Mouse (Mus musculus) heart, embryonic 10.5 days (tissue): ENCODE results near the gene Scd4. TPM values are rescaled to one million over a fixed set of nuclear protein-coding genes. Genes with fewer than 3 reads are reported as not detected.

Experiments
- DNase-seq: peaks from one replicate; pipeline ENCODE4 v3.0.0-alpha.2; 2017; ENCODE audit warnings: low spot score
- H3K27ac ChIP-seq: fragments of 300-500 bp; sonication (generic); 2 replicates; pipeline ENCODE4 v1.5.1; 2016; ENCODE audit warnings: mild to moderate bottlenecking
- H3K27me3 ChIP-seq: fragments of 300-500 bp; sonication (generic); 2 replicates; pipeline ENCODE4 v1.6.1; 2016; ENCODE audit warnings: mild to moderate bottlenecking; ENCODE audit not compliant: poor library complexity, insufficient read depth, severe bottlenecking
- H3K36me3 ChIP-seq: fragments of 300-500 bp; sonication (generic); 2 replicates; pipeline ENCODE4 v1.6.1; 2016; ENCODE audit warnings: mild to moderate bottlenecking, moderate library complexity
- H3K4me1 ChIP-seq: fragments of 300-500 bp; sonication (generic); 2 replicates; pipeline ENCODE4 v1.6.1; 2016; ENCODE audit warnings: mild to moderate bottlenecking
- H3K4me3 ChIP-seq: fragments of 300-500 bp; sonication (generic); 2 replicates; pipeline ENCODE4 v1.5.1; 2016; ENCODE audit warnings: mild to moderate bottlenecking, moderate library complexity
- H3K9me3 ChIP-seq: fragments of 300-500 bp; sonication (generic); 2 replicates; pipeline ENCODE4 v1.6.1; 2016; ENCODE audit warnings: mild to moderate bottlenecking, moderate library complexity
- WGBS: fragments of 180-500 bp; shearing (Covaris S2); methylation state at CpG from one replicate; pipeline ENCODE4 v1.1.7; 2016; 5-methylcytosine and 5-hydroxymethylcytosine counted together
- polyA plus RNA-seq: library from polyadenylated mRNA; unstranded; fragments of >200 nt; fragmentation: Nextera tagmentation; extraction: Ambion mirVana; gene quantifications from 2 replicates; pipeline ENCODE4 v1.2.1, GENCODE M21; 2016

Gene Scd4
- polyA plus RNA-seq, result 0.06 and 0.16 TPM in 2 replicates

GRCm38 (mm10) chr19:44332833-44333623, at the start of gene Scd4:
TSS of gene Scd4 (plus strand) at chr19:44333092.
- peaks cover 19% of the 10 kb centered on the region for H3K4me1 ChIP-seq
- 73% methylated on average over 10 of the region's 10 CpGs for WGBS
- H3K27me3 ChIP-seq, result no peaks in the 10 kb centered on the region
- H3K9me3 ChIP-seq, result no peaks in the 10 kb centered on the region
- no peak within 1 kb of the TSS for H3K4me3 ChIP-seq
- no peaks in the 10 kb centered on the region for H3K36me3 ChIP-seq
- peak; percentile 69 for DNase-seq
- H3K27ac ChIP-seq, result no peak within 1 kb of the TSS

GRCm38 (mm10) chr19:44283157-44284024, 49.5 kb upstream of the Scd4 start:
- WGBS, result 31% methylated on average over 15 of the region's 15 CpGs
- Histone ChIP-seq H3K27me3 (no peaks in the 10 kb centered on the region), H3K4me1 (peaks cover 67% of the 10 kb centered on the region), H3K36me3 (no peaks in the 10 kb centered on the region), H3K4me3 (peak overlapping the region; percentile 64), H3K9me3 (no peaks in the 10 kb centered on the region), H3K27ac (peak overlapping the region; percentile 93)
- no peak for DNase-seq

- Histone ChIP-seq H3K9me3 (no peaks in the 10 kb centered on the region), H3K27me3 (no peaks in the 10 kb centered on the region), H3K27ac (peak overlapping the region; percentile 93), H3K4me1 (peaks cover 64% of the 10 kb centered on the region), H3K4me3 (peak overlapping the region; percentile 64), H3K36me3 (no peaks in the 10 kb centered on the region)
- WGBS, result under 1% methylated on average over 38 of the region's 38 CpGs
- DNase-seq, result peak; percentile 99
These were observed 48.7 kb upstream of the Scd4 start for GRCm38 (mm10) chr19:44284025-44284695.

GRCm38 (mm10) chr19:44284723-44285122, 48.2 kb upstream of the Scd4 start:
- no peaks in the 10 kb centered on the region for H3K36me3 ChIP-seq
- no peaks in the 10 kb centered on the region for H3K9me3 ChIP-seq
- peak overlapping the region; percentile 64 for H3K4me3 ChIP-seq
- DNase-seq, result peak; percentile 87
- 2% methylated on average over 11 of the region's 11 CpGs for WGBS
- peak overlapping the region; percentile 93 for H3K27ac ChIP-seq
- peaks cover 66% of the 10 kb centered on the region for H3K4me1 ChIP-seq
- no peaks in the 10 kb centered on the region for H3K27me3 ChIP-seq

GRCm38 (mm10) chr19:44285554-44285953, 47.3 kb upstream of the Scd4 start:
- DNase-seq, result no peak
- Histone ChIP-seq H3K4me3 (no peak overlapping the region), H3K9me3 (no peaks in the 10 kb centered on the region), H3K36me3 (no peaks in the 10 kb centered on the region), H3K27me3 (no peaks in the 10 kb centered on the region), H3K27ac (peak overlapping the region; percentile 65; the same call in 1 of the 2 replicates), H3K4me1 (peaks cover 62% of the 10 kb centered on the region)
- whole genome bisulfite sequencing, result 91% methylated on average over 8 of the region's 8 CpGs

GRCm38 (mm10) chr19:44286109-44286508, 46.8 kb upstream of the Scd4 start:
- DNase-seq, result no peak
- no peaks in the 10 kb centered on the region for H3K27me3 ChIP-seq
- H3K27ac ChIP-seq, result peak overlapping the region; percentile 65; the same call in 1 of the 2 replicates
- H3K4me3 ChIP-seq, result no peak overlapping the region
- H3K36me3 ChIP-seq, result no peaks in the 10 kb centered on the region
- H3K4me1 ChIP-seq, result peaks cover 56% of the 10 kb centered on the region
- H3K9me3 ChIP-seq, result no peaks in the 10 kb centered on the region
- WGBS, result 33% methylated on average over 2 of the region's 2 CpGs

GRCm38 (mm10) chr19:44287415-44288110, 45.3 kb upstream of the Scd4 start:
- Histone ChIP-seq H3K4me3 (no peak overlapping the region), H3K27me3 (no peaks in the 10 kb centered on the region), H3K27ac (no peak overlapping the region), H3K9me3 (no peaks in the 10 kb centered on the region), H3K4me1 (peaks cover 61% of the 10 kb centered on the region), H3K36me3 (no peaks in the 10 kb centered on the region)
- WGBS, result 43% methylated on average over 11 of the region's 11 CpGs
- DNase-seq, result no peak

- no peaks in the 10 kb centered on the region for H3K9me3 ChIP-seq
- H3K4me1 ChIP-seq, result peaks cover 58% of the 10 kb centered on the region
- WGBS, result 85% methylated on average over 2 of the region's 2 CpGs
These were observed 40.8 kb upstream of the Scd4 start for GRCm38 (mm10) chr19:44292083-44292482.

GRCm38 (mm10) chr19:44292483-44292882, 40.4 kb upstream of the Scd4 start:
- 34% methylated on average over 3 of the region's 3 CpGs for WGBS
- Histone ChIP-seq H3K36me3 (peaks cover 26% of the 10 kb centered on the region), H3K27me3 (no peaks in the 10 kb centered on the region), H3K27ac (peak overlapping the region; percentile 96), H3K9me3 (no peaks in the 10 kb centered on the region), H3K4me1 (peaks cover 60% of the 10 kb centered on the region), H3K4me3 (peak overlapping the region; percentile 91)
- no peak for DNase-seq

More at GRCm38 (mm10) chr19:44292083-44292482, 40.8 kb upstream of the Scd4 start:
- no peak for DNase-seq
- H3K36me3 ChIP-seq, result peaks cover 22% of the 10 kb centered on the region
- H3K27ac ChIP-seq, result peak overlapping the region; percentile 96
- H3K4me3 ChIP-seq, result 0 out of 2 replicates have a peak overlapping the region, but pooled peaks have one; percentile 91
- H3K27me3 ChIP-seq, result no peaks in the 10 kb centered on the region

- 2% methylated on average over 21 of the region's 21 CpGs for WGBS
- Histone ChIP-seq H3K36me3 (peaks cover 33% of the 10 kb centered on the region), H3K4me1 (peaks cover 62% of the 10 kb centered on the region), H3K27me3 (no peaks in the 10 kb centered on the region), H3K27ac (peak within 1 kb of the TSS; percentile 96), H3K4me3 (peak within 1 kb of the TSS; percentile 91), H3K9me3 (no peaks in the 10 kb centered on the region)
- DNase-seq, result no peak
These were observed 39.7 kb upstream of the Scd4 start, which contains the start of gene Scd2 for GRCm38 (mm10) chr19:44292941-44293768. TSS of gene Scd2 (plus strand) at chr19:44293674.

- H3K36me3 ChIP-seq, result peaks cover 41% of the 10 kb centered on the region
- peak; percentile 99 for DNase-seq
- no peaks in the 10 kb centered on the region for H3K9me3 ChIP-seq
- H3K27ac ChIP-seq, result peak overlapping the region; percentile 96
- peaks cover 70% of the 10 kb centered on the region for H3K4me1 ChIP-seq
- WGBS, result under 1% methylated on average over 30 of the region's 31 CpGs
- H3K4me3 ChIP-seq, result peak overlapping the region; percentile 91
- H3K27me3 ChIP-seq, result 0 out of 2 replicates have a peak, but pooled peaks cover 3% of the 10 kb centered on the region
These were observed 38.9 kb upstream of the Scd4 start for GRCm38 (mm10) chr19:44293769-44294551.
